Mouse (Mus musculus) midbrain, embryonic 14.5 days (tissue): ENCODE measurements around the gene Gm44503. TPM values are rescaled to one million over a fixed set of nuclear protein-coding genes. Genes with fewer than 3 reads are reported as not detected.

Experiments
- ATAC-seq: fragments of 200-750 bp; cut with Nextera tagmentation; 2 replicates; pipeline ENCODE4 v1.8.0; 2017; ENCODE audit warnings: moderate number of reproducible peaks, moderate library complexity; ENCODE audit not compliant: low FRiP score, low TSS enrichment
- DNase-seq: peaks from one replicate; pipeline ENCODE4 v3.0.0-alpha.2; 2015
- H3K27ac ChIP-seq: fragments of 300-500 bp; sonication (generic); replicated peaks from 2 replicates; pipeline ENCODE4 v1.5.1; 2014; ENCODE audit warnings: mild to moderate bottlenecking, low read depth, low read length, moderate library complexity
- H3K27me3 ChIP-seq: fragments of 300-500 bp; sonication (generic); 2 replicates; pipeline ENCODE4 v1.6.1; 2014; ENCODE audit warnings: low read length, control low read depth, mixed read lengths; ENCODE audit not compliant: control insufficient read depth, insufficient read depth
- H3K36me3 ChIP-seq: fragments of 300-500 bp; sonication (generic); 2 replicates; pipeline ENCODE4 v1.6.1; 2014; ENCODE audit warnings: low read length, control low read depth; ENCODE audit not compliant: control insufficient read depth, insufficient read depth
- H3K4me1 ChIP-seq: fragments of 300-500 bp; sonication (generic); 2 replicates; pipeline ENCODE4 v1.6.1; 2014; ENCODE audit warnings: mild to moderate bottlenecking, antibody characterized with exemption, low read length, control low read depth; ENCODE audit not compliant: control insufficient read depth, insufficient read depth
- H3K4me2 ChIP-seq: fragments of 300-500 bp; sonication (generic); 2 replicates; pipeline ENCODE4 v1.6.1; 2014; ENCODE audit warnings: mild to moderate bottlenecking, low read length, moderate library complexity
- H3K4me3 ChIP-seq: fragments of 300-500 bp; sonication (generic); replicated peaks from 2 replicates; pipeline ENCODE4 v1.5.1; 2014; ENCODE audit warnings: low read depth, low read length
- H3K9ac ChIP-seq: fragments of 300-500 bp; sonication (generic); replicated peaks from 2 replicates; pipeline ENCODE4 v1.6.1; 2014; ENCODE audit warnings: mild to moderate bottlenecking, low read length, moderate library complexity
- H3K9me3 ChIP-seq: fragments of 300-500 bp; sonication (generic); 2 replicates; pipeline ENCODE4 v1.6.1; 2016; ENCODE audit warnings: low read length, control low read depth, mixed read lengths; ENCODE audit not compliant: control insufficient read depth
- WGBS: fragments of 180-500 bp; shearing (Covaris S2); extraction: QIAGEN DNeasy Blood & Tissue Kit; methylation state at CpG from one replicate; pipeline ENCODE4 v1.1.7; 2014; 5-methylcytosine and 5-hydroxymethylcytosine counted together
- polyA plus RNA-seq: library from polyadenylated mRNA; unstranded; fragments of >200 nt; fragmentation: Nextera tagmentation; extraction: Ambion mirVana; gene quantifications from 2 replicates; pipeline ENCODE4 v1.2.1, GENCODE M21; 2014

Gene Gm44503
- polyA plus RNA-seq, 1 experiment from 2014 or later, result not detected

GRCm38 (mm10) chr9:72935309-72935708 is 23.3 kb upstream of the Gm44503 start:
- ATAC-seq, result no peak
- H3K4me2 ChIP-seq, result no peak overlapping the region
- H3K4me3 ChIP-seq, result no peak overlapping the region
- no peaks in the 10 kb centered on the region for H3K27me3 ChIP-seq
- H3K9me3 ChIP-seq, result no peaks in the 10 kb centered on the region
- H3K4me1 ChIP-seq, result no peaks in the 10 kb centered on the region
- no peak overlapping the region for H3K27ac ChIP-seq
- WGBS, result 88% methylated on average over 4 of the region's 4 CpGs
- no peak for DNase-seq
- H3K36me3 ChIP-seq, result no peaks in the 10 kb centered on the region
- H3K9ac ChIP-seq, result no peak overlapping the region

DNA sequence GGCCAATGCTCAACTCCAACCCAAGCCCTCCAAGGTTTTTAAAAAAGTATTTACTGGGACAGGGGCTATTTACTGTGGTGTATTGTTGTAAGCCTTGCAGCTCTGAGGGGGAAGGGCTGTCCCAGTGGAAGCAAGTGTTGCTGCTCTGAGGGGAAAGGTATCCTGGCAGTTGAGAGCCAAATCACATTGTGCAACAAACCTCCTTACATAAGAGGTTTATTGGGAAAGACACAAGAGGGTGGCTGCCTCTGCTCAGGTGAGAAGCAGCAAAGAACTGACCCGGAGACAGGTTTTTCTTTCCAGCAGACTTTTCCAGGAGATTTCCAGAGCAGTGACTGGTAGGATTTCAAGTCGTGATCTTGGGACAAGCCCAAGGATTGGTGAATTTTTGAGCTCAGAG is 22.4 kb upstream of the Gm44503 start:
- H3K4me2 ChIP-seq, result no peak overlapping the region
- no peaks in the 10 kb centered on the region for H3K36me3 ChIP-seq
- H3K9me3 ChIP-seq, result no peaks in the 10 kb centered on the region
- no peak overlapping the region for H3K27ac ChIP-seq
- no peaks in the 10 kb centered on the region for H3K4me1 ChIP-seq
- WGBS, result 80% methylated on average over 2 of the region's 2 CpGs
- H3K4me3 ChIP-seq, result no peak overlapping the region
- ATAC-seq, result no peak
- H3K27me3 ChIP-seq, result no peaks in the 10 kb centered on the region
- no peak overlapping the region for H3K9ac ChIP-seq
- DNase-seq, result no peak

DNA sequence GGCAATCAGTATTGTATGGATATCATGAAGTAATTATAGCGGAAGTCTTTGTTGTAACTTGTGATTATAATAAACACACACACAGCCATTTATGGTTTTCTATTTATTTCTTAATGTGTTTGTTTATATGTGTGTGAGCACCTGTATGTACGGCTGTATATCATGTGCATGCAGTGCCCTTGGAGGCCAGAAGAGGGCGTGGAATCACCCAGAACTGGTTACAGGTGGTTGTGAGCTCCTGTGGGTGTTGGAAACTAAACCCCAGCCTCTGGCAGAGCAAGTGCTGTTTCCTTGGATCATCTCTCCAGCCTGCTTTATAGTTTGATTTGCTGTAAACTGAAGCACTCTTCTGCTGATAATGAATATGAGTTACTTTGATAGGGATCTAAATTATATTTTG is 15.2 kb upstream of the Gm44503 start:
- no peak for DNase-seq
- ATAC-seq, result no peak
- WGBS, result 61% methylated on average over 3 of the region's 3 CpGs
- Histone ChIP-seq H3K4me3 (no peak overlapping the region), H3K4me1 (no peaks in the 10 kb centered on the region), H3K4me2 (no peak overlapping the region), H3K9me3 (no peaks in the 10 kb centered on the region), H3K36me3 (peaks cover 24% of the 10 kb centered on the region), H3K27me3 (no peaks in the 10 kb centered on the region), H3K9ac (no peak overlapping the region), H3K27ac (no peak overlapping the region)

DNA sequence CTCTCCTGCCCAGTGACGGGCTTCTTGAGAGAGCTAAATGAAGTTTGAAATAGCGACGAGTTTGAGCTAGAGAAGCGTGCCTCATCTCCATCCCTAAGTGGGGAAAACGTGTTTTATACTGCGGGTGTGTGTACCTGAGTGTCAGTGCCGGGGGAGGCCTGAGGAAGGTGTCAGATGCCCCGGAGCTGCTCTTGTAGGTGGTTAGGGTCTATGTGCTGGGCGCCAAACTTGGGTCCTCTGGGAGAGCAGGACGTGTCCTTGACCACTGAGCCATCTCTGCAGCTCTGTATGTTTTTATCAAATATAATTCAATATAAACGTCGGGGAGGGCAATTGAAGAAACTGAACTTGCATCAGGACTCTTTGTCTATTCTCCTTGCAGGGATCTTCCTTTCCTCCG is 14.4 kb upstream of the Gm44503 start:
- Histone ChIP-seq H3K27me3 (no peaks in the 10 kb centered on the region), H3K4me1 (no peaks in the 10 kb centered on the region), H3K9me3 (no peaks in the 10 kb centered on the region), H3K27ac (no peak overlapping the region), H3K36me3 (peaks cover 24% of the 10 kb centered on the region), H3K4me2 (no peak overlapping the region), H3K4me3 (no peak overlapping the region), H3K9ac (no peak overlapping the region)
- DNase-seq, result no peak
- no peak for ATAC-seq
- WGBS, result 91% methylated on average over 13 of the region's 13 CpGs

- Histone ChIP-seq H3K4me2 (no peak overlapping the region), H3K36me3 (peaks cover 24% of the 10 kb centered on the region), H3K9me3 (no peaks in the 10 kb centered on the region), H3K4me3 (no peak overlapping the region), H3K9ac (no peak overlapping the region), H3K4me1 (no peaks in the 10 kb centered on the region), H3K27ac (no peak overlapping the region), H3K27me3 (no peaks in the 10 kb centered on the region)
- ATAC-seq, result no peak
- DNase-seq, result no peak
- 97% methylated on average over 1 of the region's 1 CpGs for WGBS
Measured at GRCm38 (mm10) chr9:72947010-72947409, 11.6 kb upstream of the Gm44503 start.

GRCm38 (mm10) chr9:72949572-72949971 is 9.1 kb upstream of the Gm44503 start:
- no peaks in the 10 kb centered on the region for H3K9me3 ChIP-seq
- H3K4me1 ChIP-seq, result no peaks in the 10 kb centered on the region
- DNase-seq, result no peak
- no peaks in the 10 kb centered on the region for H3K27me3 ChIP-seq
- peaks cover 23% of the 10 kb centered on the region for H3K36me3 ChIP-seq
- no peak overlapping the region for H3K9ac ChIP-seq
- H3K27ac ChIP-seq, result no peak overlapping the region
- 76% methylated on average over 7 of the region's 7 CpGs for WGBS
- no peak for ATAC-seq
- H3K4me3 ChIP-seq, result no peak overlapping the region
- H3K4me2 ChIP-seq, result no peak overlapping the region

- no peaks in the 10 kb centered on the region for H3K9me3 ChIP-seq
- WGBS, result 68% methylated on average over 2 of the region's 2 CpGs
- H3K9ac ChIP-seq, result no peak overlapping the region
- no peaks in the 10 kb centered on the region for H3K27me3 ChIP-seq
- no peak overlapping the region for H3K27ac ChIP-seq
- no peak overlapping the region for H3K4me2 ChIP-seq
- no peaks in the 10 kb centered on the region for H3K36me3 ChIP-seq
- DNase-seq (peak; percentile 62), ATAC-seq (no peak)
- peaks cover 9% of the 10 kb centered on the region for H3K4me1 ChIP-seq
- no peak overlapping the region for H3K4me3 ChIP-seq
Measured at GRCm38 (mm10) chr9:72954746-72955145, 3.9 kb upstream of the Gm44503 start.

DNA sequence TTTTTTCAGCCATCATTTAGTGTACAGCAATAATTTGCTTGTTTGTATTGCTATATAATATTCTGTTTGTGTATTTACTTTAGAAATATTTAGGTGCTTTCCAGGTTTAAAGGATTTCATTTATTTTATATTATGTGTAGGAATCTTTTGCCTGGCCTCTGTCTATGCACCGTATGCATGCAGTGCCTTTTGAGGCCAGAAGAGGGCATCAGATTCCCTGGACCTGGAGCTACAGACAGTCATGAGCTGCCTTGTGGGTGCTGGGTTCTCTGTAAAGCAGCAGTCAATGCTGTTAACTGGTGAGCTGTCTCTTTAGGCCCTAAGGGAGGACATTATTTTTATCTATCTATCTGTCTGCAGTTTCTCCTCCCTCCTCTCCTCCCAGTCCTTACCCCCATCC is 3.1 kb upstream of the Gm44503 start:
- WGBS, result 22% methylated on average over 1 of the region's 1 CpGs
- DNase-seq (peak; percentile 68), ATAC-seq (no peak)

GRCm38 (mm10) chr9:72961346-72961745 is 2.7 kb downstream of the Gm44503 start:
- WGBS, result 77% methylated on average over 8 of the region's 8 CpGs
- H3K4me2 ChIP-seq, result no peak overlapping the region
- H3K4me3 ChIP-seq, result no peak overlapping the region
- H3K9me3 ChIP-seq, result no peaks in the 10 kb centered on the region
- ATAC-seq, result no peak
- H3K27ac ChIP-seq, result no peak overlapping the region
- no peaks in the 10 kb centered on the region for H3K36me3 ChIP-seq
- peaks cover 9% of the 10 kb centered on the region for H3K4me1 ChIP-seq
- H3K9ac ChIP-seq, result no peak overlapping the region
- no peaks in the 10 kb centered on the region for H3K27me3 ChIP-seq
- DNase-seq, result no peak

More for the DNA sequence above, 3.1 kb upstream of the Gm44503 start:
- no peak overlapping the region for H3K9ac ChIP-seq
- no peaks in the 10 kb centered on the region for H3K9me3 ChIP-seq
- H3K36me3 ChIP-seq, result no peaks in the 10 kb centered on the region
- H3K27me3 ChIP-seq, result no peaks in the 10 kb centered on the region
- no peak overlapping the region for H3K27ac ChIP-seq
- no peak overlapping the region for H3K4me2 ChIP-seq
- H3K4me3 ChIP-seq, result no peak overlapping the region
- peaks cover 9% of the 10 kb centered on the region for H3K4me1 ChIP-seq
